Mouse (Mus musculus): ENCODE measurements around the gene Nudt14. TPM values are rescaled to one million over a fixed set of nuclear protein-coding genes. Genes with fewer than 3 reads are reported as not detected.
A peak's percentile ranks its signal among the peaks of the same experiment; 100 is the strongest.

Gene Nudt14
- 90.6 and 92.1 TPM in 2 replicates for polyA plus RNA-seq (2015; fragmentation: Nextera tagmentation; extraction: Ambion mirVana)

GRCm38 (mm10) chr12:112941776-112942713 lies at the start of gene Nudt14:
Gene Nudt14, minus strand, starts transcription at chr12:112942124.
- 2% methylated on average over 57 of the region's 58 CpGs for WGBS

GRCm38 (mm10) chr12:112991444-112991843 lies 49.5 kb upstream of the Nudt14 start:
- no peak for TF ChIP-seq CTCF (IDR thresholded peaks at IDR 0.05; ENCODE audit: low read depth)
- Histone ChIP-seq H3K4me1 (replicated peaks; ENCODE audit: control insufficient read depth, insufficient read depth, low read length) (no peaks in the 10 kb centered on the region), H3K36me3 (ENCODE audit: control insufficient read depth, insufficient read depth) (peaks cover 28% of the 10 kb centered on the region), H3K4me3 (ENCODE audit: low read depth, low read length) (no peak overlapping the region), H3K9me3 (ENCODE audit: control insufficient read depth) (no peaks in the 10 kb centered on the region), H3K9ac (ENCODE audit: low read depth, low read length) (no peak overlapping the region), H3K27ac (ENCODE audit: low read depth, low read length) (no peak overlapping the region), H3K4me2 (replicated peaks; ENCODE audit: low read depth) (no peak overlapping the region), H3K27me3 (replicated peaks; ENCODE audit: control insufficient read depth, insufficient read depth, low read length) (no peaks in the 10 kb centered on the region)
- 88% methylated on average over 2 of the region's 2 CpGs for WGBS
- ATAC-seq: no peak

More at GRCm38 (mm10) chr12:112941776-112942713, at the start of gene Nudt14:
- H3K4me3 ChIP-seq (ENCODE audit: low read depth, low read length): peak within 1 kb of the TSS; percentile 72
- H3K36me3 ChIP-seq (ENCODE audit: control insufficient read depth, insufficient read depth): no peaks in the 10 kb centered on the region
- H3K4me1 ChIP-seq (replicated peaks; ENCODE audit: control insufficient read depth, insufficient read depth, low read length): peaks cover 8% of the 10 kb centered on the region
- peak within 1 kb of the TSS; percentile 90 for H3K27ac ChIP-seq (ENCODE audit: low read depth, low read length)
- H3K4me2 ChIP-seq (replicated peaks; ENCODE audit: low read depth): peak within 1 kb of the TSS; percentile 73
- no peak for TF ChIP-seq CTCF (IDR thresholded peaks at IDR 0.05; ENCODE audit: low read depth)
- H3K27me3 ChIP-seq (replicated peaks; ENCODE audit: control insufficient read depth, insufficient read depth, low read length): no peaks in the 10 kb centered on the region
- peak; percentile 89 for ATAC-seq
- peak within 1 kb of the TSS; percentile 72 for H3K9ac ChIP-seq (ENCODE audit: low read depth, low read length)
- no peaks in the 10 kb centered on the region for H3K9me3 ChIP-seq (ENCODE audit: control insufficient read depth)

GRCm38 (mm10) chr12:112990706-112991405 lies 48.9 kb upstream of the Nudt14 start:
- no peak for ATAC-seq
- 79% methylated on average over 5 of the region's 5 CpGs for WGBS
- H3K9ac ChIP-seq (ENCODE audit: low read depth, low read length): no peak overlapping the region
- H3K27me3 ChIP-seq (replicated peaks; ENCODE audit: control insufficient read depth, insufficient read depth, low read length): no peaks in the 10 kb centered on the region
- H3K4me2 ChIP-seq (replicated peaks; ENCODE audit: low read depth): no peak overlapping the region
- H3K4me1 ChIP-seq (replicated peaks; ENCODE audit: control insufficient read depth, insufficient read depth, low read length): no peaks in the 10 kb centered on the region
- H3K4me3 ChIP-seq (ENCODE audit: low read depth, low read length): no peak overlapping the region
- H3K36me3 ChIP-seq (ENCODE audit: control insufficient read depth, insufficient read depth): peaks cover 34% of the 10 kb centered on the region
- H3K9me3 ChIP-seq (ENCODE audit: control insufficient read depth): no peaks in the 10 kb centered on the region
- no peak for TF ChIP-seq CTCF (IDR thresholded peaks at IDR 0.05; ENCODE audit: low read depth)
- H3K27ac ChIP-seq (ENCODE audit: low read depth, low read length): no peak overlapping the region

GRCm38 (mm10) chr12:112987877-112988276 lies 46.0 kb upstream of the Nudt14 start:
- Histone ChIP-seq H3K27me3 (replicated peaks; ENCODE audit: control insufficient read depth, insufficient read depth, low read length) (no peaks in the 10 kb centered on the region), H3K4me3 (ENCODE audit: low read depth, low read length) (no peak overlapping the region), H3K36me3 (ENCODE audit: control insufficient read depth, insufficient read depth) (peaks cover 48% of the 10 kb centered on the region), H3K9ac (ENCODE audit: low read depth, low read length) (no peak overlapping the region), H3K4me1 (replicated peaks; ENCODE audit: control insufficient read depth, insufficient read depth, low read length) (no peaks in the 10 kb centered on the region), H3K9me3 (ENCODE audit: control insufficient read depth) (no peaks in the 10 kb centered on the region), H3K27ac (ENCODE audit: low read depth, low read length) (no peak overlapping the region), H3K4me2 (replicated peaks; ENCODE audit: low read depth) (no peak overlapping the region)
- ATAC-seq: no peak
- TF ChIP-seq CTCF (IDR thresholded peaks at IDR 0.05; ENCODE audit: low read depth): peak; percentile 69
- 71% methylated on average over 6 of the region's 6 CpGs for WGBS

GRCm38 (mm10) chr12:112985346-112985745 lies 43.4 kb upstream of the Nudt14 start:
- no peaks in the 10 kb centered on the region for H3K9me3 ChIP-seq (ENCODE audit: control insufficient read depth)
- no peak overlapping the region for H3K9ac ChIP-seq (ENCODE audit: low read depth, low read length)
- 95% methylated on average over 6 of the region's 6 CpGs for WGBS
- peaks cover 66% of the 10 kb centered on the region for H3K36me3 ChIP-seq (ENCODE audit: control insufficient read depth, insufficient read depth)
- no peaks in the 10 kb centered on the region for H3K27me3 ChIP-seq (replicated peaks; ENCODE audit: control insufficient read depth, insufficient read depth, low read length)
- no peak overlapping the region for H3K4me2 ChIP-seq (replicated peaks; ENCODE audit: low read depth)
- no peak for ATAC-seq
- H3K4me3 ChIP-seq (ENCODE audit: low read depth, low read length): no peak overlapping the region
- H3K4me1 ChIP-seq (replicated peaks; ENCODE audit: control insufficient read depth, insufficient read depth, low read length): no peaks in the 10 kb centered on the region
- H3K27ac ChIP-seq (ENCODE audit: low read depth, low read length): no peak overlapping the region
- TF ChIP-seq CTCF (IDR thresholded peaks at IDR 0.05; ENCODE audit: low read depth): peak; percentile 59

- peaks cover 70% of the 10 kb centered on the region for H3K36me3 ChIP-seq (ENCODE audit: control insufficient read depth, insufficient read depth)
- H3K4me1 ChIP-seq (replicated peaks; ENCODE audit: control insufficient read depth, insufficient read depth, low read length): no peaks in the 10 kb centered on the region
- no peak for TF ChIP-seq CTCF (IDR thresholded peaks at IDR 0.05; ENCODE audit: low read depth)
- no peaks in the 10 kb centered on the region for H3K9me3 ChIP-seq (ENCODE audit: control insufficient read depth)
- no peak overlapping the region for H3K4me3 ChIP-seq (ENCODE audit: low read depth, low read length)
- no peak overlapping the region for H3K9ac ChIP-seq (ENCODE audit: low read depth, low read length)
- H3K27ac ChIP-seq (ENCODE audit: low read depth, low read length): no peak overlapping the region
- H3K4me2 ChIP-seq (replicated peaks; ENCODE audit: low read depth): no peak overlapping the region
- no peaks in the 10 kb centered on the region for H3K27me3 ChIP-seq (replicated peaks; ENCODE audit: control insufficient read depth, insufficient read depth, low read length)
- WGBS: 84% methylated on average over 2 of the region's 2 CpGs
- ATAC-seq: no peak
Observed at GRCm38 (mm10) chr12:112982031-112982430, 40.1 kb upstream of the Nudt14 start.
